Mouse (Mus musculus): ENCODE measurements around the gene Kcnq2. TPM values are rescaled to one million over a fixed set of nuclear protein-coding genes. Genes with fewer than 3 reads are reported as not detected.

Gene Kcnq2
- total RNA-seq, 2 experiments from 2014 or later = 4.2 to 8.1 TPM

DNA sequence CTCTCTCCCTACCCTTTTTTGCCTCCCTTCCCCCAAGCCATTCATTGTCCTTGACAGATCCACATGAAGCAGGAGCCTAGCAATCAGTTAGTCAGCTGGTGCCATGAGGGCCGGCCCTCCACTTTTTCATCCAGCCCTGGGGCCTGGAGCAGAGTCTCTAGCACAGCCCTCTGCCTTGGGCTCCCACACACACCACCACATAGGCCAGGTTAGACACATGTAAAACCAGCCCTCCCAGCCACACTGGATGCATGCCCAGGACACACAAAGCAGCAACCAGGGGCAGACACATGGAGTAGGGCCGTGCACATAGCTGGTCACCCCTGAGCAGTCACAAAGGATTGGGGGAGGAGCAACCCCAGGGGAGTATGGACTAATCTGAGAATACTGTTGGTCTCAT lies 32.9 kb downstream of the Kcnq2 start:
- peak; percentile 43 for DNase-seq

DNA sequence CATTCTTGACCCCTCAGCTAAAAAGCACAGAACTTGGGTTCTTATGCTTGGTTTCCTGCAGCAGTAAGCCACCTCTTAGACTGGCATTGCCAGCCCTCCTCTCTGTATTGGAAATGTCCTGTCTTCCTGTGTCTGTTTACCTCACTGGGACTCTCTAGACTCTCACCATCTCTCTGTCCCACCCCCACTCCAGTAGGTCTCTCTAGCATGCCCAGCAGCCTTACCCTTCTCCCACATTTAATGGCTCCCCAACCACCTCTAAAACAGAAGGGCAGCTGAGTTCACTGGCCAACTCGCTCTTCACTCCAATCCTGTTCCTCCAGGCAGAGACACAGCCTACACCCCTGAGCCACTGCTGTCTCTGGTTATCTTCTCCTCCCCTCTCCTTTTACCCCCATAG lies 33.5 kb downstream of the Kcnq2 start:
- DNase-seq = no peak

DNA sequence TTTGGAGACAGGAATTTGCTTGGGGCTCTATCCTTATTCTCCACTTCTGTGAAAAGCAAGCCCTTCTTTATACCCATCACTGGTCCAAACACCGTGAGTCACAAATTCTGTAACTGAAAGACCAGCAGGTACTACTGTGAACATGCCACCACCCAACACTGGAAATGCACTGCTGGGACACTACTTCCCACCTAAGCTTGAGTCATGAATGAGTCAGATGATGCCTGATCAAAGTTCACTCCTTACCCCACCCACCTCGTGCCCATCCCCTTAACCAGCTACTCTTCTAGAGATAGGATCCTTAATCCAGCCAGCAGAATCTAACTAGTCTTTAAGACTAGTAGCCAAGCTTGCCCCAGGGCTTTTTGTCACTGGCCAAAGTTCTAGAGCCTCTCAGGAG lies 35.0 kb downstream of the Kcnq2 start:
- DNase-seq = no peak

DNA sequence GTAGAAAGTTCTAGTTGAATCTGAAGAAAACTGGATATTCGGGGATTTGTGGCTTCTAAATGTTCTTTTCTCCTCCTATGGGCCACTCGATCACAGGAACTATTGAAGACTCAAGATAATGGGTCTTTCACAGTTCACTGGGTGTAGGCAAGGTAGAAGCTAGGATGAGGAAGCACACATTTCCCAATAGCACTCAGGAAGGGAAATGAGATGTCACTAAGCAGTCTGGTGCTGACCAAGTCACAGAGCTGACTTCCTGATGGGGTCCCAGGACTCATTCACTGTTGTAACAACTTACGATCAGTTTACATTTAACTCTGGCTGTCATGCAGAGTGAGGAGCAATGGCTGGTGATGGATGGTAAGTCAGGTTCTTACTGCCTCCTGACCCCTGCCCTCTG lies 45.0 kb downstream of the Kcnq2 start:
- no peak for DNase-seq

DNA sequence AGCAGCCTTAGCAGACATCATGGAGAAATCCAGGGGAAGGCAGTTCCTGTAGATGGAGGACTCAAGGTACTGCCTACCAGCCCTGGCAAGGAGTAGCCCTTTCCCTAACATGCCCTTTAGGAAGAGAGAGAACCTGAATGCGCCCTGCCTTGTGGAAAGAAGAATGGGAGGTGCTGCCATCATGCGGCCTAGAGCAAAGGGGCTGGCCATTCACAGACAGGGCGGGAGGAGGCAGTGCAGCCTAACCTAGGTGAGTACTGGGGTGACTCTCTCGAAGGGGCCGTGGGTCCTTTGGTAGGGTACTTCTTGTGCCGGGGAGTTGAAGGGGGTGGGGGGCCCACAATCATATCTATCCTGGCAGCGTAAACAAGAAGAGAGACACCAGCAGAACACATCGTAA lies 50.1 kb downstream of the Kcnq2 start:
- no peak for DNase-seq

DNA sequence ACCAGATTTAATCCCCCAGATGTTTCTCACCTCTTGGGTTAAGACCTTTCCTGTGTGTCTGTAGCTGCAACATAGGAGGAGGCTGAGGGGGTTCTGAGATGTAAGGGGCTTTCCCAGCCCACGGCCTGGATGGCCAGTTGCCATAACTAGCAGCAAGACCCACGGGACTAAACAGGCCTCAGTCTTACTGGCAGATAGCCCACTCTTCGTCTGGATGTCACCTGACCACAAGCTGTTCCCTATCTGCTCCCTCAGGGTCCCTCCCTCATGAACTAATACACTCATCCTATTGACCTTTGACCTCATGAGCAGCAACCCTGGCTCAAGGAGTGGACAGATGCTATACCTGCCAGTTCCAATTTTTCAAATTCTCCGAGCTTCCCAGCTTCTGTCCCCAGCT lies 51.2 kb downstream of the Kcnq2 start:
- no peak for DNase-seq

DNA sequence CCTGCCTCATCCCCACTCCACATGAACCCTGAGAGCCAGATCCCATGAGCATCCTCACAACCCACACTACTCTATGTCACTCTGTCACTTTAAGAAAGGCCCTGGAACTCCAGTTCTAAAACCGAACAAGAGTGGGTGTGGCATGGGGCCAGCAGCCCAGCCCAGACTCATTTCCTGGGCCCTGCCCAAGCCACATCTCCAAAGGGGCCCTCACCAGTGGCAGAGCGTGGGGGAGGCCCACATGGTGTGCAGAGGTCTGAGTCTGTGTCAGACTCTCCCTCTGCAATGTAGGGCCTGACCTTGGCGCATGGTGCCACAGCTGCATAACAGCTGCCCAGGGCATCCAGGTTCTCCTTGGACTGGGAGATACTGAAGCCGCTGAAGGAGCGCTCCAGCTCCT lies 54.2 kb downstream of the Kcnq2 start:
- DNase-seq = no peak

DNA sequence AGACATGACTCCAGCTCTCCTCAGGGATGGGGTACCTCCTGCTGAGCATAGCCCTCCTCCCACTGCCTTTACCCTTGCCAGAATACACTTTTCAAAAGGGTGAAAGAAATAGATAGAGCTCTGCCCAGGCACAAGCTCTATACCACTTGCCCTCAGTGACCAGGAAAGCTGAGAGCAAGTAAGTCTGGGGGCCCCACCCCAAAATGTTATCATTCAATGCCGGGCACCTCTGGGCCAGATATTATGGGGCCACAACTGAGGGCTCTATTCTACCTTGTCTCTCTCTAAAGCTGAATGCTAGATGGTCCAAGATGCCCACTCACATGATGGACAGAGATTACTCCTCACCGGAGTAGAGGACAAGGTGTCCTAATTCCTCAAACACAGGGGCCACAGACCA lies 55.6 kb downstream of the Kcnq2 start:
- no peak for DNase-seq

DNA sequence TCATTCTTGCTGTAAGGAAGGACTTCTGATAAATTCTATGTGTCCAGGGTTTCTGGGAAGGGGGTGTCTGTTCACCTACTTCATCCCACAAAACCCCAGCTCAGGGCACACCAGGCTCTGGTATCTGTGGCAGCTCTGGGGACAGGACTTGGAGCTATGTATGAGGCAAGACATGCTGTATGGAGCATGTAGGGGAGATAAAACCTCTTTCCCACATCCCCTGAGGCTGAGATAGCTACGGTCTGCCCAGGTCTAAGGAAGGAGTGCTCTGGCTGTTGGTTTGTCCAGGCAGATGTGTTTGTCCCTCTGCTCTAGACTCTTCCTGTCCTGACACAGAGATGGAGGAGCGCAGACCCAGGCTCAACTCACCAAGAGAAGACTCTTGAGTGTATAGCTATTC lies 56.2 kb downstream of the Kcnq2 start:
- DNase-seq = no peak

DNA sequence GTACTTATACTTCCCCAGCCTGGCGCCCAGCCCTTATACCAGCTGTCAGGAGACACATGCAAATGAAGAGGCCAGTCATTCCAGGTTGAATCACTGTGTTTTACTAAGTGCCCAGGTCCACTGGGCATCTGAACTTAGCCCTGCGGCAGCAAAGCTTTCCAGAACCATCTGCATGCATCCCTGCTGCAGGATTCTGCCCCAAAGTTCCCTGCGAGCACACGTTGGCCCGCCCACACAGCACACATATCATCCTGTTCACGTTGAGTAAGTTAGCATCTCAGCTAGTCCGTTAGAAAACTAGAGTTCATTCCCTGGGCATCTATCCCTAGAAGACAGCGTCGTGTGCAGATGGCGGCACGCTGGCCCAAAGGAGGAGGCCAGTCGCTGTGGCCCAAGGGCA lies 59.6 kb downstream of the Kcnq2 start:
- no peak for DNase-seq

DNA sequence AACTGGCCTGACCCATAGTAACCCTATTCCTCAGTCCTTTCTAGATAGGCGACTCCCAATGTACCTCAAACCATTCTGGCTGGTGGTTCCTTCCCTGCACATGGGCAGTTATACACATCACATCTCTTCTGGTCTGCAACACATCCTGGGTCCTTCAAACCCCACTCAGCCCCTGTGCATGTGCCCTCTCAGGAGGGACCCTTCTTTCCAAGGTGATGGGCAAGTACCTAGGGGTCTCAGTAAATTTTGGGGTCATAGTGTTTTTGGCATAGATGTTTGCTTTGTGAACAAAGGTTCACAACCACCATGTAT lies 62.7 kb downstream of the Kcnq2 start:
- DNase-seq = no peak

DNA sequence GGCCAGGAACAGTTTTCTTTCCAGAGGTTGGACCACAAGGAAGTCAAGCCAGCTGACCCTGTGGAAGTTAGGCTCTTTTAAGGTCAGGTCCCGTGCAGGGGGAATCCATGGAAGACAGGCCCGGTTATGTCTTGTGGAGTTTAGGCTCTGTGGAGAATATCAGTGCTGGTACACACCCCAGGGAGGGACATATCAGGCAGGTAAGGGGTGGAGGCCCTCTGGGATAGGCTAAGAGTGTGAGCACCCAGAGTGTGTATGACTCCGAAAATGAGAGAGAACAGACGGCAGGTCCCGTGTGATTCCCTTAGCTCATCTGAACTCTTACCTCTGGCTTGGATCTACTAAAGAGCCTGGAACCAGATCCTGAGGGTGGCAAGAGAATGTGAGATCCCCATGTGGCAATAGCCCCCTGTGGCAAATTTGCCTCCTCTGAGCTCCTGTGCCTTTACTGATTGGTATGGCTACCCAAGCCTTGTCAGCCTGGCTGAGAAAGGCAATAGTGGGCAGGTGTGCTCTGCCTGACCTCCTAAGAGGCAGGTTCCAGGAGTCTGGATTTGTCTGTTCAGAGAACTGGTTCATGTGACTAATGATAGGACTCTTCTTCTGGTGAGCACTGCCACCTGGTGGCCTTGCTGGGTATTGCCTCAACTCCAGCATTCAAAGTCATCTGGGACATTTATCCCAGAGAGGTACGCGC lies 63.2 kb downstream of the Kcnq2 start:
- peak; percentile 88 for DNase-seq

DNA sequence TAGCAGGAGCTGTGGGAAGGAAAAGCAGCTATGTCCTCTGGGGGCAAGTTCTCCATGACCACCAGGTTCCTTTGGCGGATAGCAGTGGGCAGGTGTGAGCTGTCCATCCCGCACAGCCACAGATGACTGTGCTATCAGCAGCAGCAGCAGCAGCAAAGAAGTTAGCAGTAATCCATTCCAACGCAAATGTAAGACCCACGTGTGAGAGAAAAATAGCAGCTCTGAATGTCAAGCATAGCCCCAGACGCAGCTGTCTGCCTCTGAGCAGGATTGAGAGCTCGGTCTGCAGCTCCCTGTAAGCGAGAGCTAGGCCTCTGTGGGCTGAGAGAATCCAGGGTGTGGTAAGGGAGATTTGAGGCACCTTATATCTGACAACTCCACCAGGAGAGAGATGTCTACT lies 65.0 kb downstream of the Kcnq2 start:
- no peak for DNase-seq

DNA sequence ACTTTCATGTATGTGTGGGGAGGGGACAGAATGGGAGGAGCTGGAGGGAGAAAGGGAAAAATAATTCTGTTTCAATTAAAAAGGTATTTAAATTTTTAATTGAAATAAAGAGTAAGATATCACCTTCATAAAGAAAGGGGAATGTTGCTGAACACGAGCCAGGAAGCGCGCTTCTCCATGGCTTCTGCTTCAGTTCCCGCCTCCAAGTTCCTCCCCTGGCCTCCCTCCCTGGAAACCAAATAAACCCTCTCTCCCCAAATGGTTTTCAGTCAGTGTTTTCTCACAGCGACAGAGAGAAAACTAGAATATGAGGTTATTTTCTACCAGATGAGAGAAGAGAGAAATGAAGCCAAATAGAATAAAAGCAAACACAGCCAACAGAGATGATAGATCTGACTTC lies 66.6 kb downstream of the Kcnq2 start:
- no peak for DNase-seq

DNA sequence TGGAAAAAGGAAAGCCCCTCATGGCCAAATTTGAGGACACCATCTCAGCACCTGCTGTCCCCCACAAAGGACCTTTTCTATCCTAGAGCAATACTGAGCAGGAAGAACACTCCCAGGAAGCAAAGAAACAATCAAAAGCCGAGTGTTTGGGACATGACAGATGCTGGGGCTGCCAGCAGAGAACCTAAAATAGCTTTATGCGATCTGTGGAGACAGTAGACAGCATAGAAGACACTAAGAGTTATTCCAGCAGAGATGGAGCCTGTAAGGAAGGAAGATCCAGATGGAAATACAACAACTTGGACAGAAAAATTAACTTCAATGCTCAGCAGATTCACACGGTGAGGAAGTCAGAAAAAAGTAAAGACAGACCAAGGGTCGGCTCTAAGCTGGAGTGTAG lies 69.3 kb downstream of the Kcnq2 start:
- DNase-seq = no peak

DNA sequence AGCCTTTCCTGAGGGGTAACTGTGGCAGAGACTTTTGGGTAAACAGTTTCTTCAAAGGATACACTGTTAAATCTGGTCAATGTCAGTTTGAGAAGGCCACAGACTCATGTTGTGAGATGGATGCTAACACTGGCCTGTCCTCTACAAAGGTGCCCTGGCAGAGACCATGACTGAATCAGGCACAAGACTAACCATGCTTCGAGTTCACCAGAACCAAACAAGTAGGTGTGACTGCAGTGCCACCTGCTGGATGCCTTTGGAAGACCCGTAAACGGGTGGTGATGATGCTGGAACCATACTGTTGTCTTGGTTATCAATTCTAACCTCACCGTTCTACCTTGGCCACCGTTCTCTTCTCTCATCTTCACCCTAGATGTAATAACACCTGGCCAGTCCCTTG lies 75.0 kb downstream of the Kcnq2 start:
- peak; percentile 90 for DNase-seq

DNA sequence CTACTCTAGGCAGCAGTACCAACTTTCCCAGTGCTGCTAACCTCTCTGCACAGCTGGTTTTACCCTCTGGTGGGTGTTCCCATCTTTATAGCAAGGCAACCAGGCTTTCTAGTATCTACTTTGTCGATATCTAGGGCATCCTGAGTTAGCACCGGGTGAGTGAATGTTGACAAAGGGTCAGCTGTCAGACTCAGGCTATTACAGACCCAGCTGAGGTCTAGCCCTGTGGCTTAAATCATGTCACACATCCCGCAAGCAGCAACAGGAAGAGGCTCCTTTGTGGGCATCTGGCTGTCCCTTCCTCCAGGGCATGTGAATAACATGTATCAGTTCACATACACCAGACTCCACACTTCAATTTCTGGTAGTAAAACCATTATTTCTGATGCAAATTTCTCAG lies 76.9 kb downstream of the Kcnq2 start:
- DNase-seq = no peak

DNA sequence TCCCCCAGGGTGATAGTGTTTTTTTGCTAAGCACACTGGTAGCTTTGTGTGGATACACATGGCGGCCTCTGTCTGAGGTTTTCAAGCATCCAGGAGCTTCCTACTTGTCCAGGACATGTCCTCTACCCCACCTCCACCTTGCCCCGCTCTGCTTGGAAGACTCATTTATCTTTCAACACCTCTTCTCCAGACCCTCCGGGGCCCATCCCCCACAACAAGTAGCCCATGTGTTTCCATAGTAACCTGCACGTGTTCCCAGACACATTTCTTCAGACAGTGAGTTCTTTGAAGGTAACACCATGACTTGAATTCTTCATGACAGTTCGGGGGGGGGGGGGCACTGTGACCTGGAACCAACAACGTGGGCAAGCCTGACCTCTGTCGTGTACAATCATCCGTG lies 77.8 kb downstream of the Kcnq2 start:
- no peak for DNase-seq

DNA sequence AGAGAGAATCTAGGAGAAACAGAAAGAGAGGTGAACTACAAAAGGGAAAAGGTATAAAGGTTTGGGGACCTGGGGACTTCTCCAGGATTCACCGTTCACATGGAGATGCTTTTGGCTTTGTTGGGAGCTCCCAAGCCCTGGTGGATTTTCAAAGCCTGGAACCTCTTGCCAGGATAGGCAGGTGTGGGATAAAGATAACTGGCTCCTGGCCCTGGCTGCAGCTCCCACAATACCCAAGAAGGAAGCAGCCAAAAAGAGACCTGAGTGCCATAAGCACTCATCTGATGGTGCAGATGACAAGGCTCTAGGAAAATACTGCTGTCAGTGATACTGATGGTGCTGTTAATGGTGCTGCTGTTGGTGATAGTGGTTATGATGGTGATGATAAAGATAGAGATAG lies 82.9 kb downstream of the Kcnq2 start:
- DNase-seq = no peak

DNA sequence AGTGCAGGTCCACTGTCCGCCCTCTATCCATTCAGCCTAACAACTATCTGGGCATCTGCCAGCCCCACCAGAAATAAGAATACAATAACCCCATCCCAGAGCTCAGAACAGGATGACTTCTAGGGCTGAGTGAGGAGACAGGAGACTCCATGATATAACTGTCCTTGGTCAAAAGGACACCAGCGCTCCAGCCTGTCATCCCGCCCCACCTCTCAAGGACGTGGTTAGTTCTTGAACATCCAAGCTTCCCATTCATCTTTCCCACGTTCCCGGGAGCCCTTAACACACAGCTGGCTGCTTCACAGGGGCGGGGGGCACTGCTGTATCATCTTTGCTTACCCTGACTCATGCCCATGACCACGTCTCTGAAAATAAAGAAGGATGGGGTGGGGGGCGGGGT lies 86.1 kb downstream of the Kcnq2 start:
- no peak for DNase-seq

DNA sequence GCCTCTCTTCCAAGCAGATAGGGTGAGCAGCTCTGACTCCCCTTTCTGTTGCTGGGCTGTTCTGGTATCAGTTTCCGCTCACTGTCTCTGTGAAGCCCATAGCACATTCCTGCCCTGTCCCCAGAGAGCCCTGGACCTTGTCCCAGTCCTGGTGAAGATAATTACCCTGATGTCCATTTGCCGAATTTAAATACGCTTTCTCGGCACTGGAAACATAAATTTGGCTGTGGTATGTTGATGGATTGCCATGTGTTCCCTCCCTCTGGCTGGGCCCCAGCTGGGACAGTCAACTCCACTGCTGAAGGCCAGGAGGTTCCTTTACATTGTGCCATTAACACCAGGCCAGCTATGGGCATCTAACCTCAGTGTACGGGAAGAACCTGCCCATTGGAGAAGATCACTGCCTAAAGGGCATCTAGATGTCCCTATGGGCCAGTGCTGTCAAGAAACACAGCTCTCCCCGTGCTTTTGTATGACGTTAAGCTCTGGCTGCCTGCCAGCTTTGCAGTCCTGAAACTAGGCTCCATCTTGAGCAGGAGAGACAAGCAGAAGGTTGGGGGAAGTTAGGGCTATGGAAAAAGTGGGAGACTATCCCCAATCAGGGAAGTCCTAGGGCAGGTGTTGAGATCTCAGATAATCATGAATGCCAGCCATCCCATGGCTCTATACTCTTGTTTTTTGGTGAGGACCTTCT lies 86.7 kb downstream of the Kcnq2 start:
- peak; percentile 43 for DNase-seq

DNA sequence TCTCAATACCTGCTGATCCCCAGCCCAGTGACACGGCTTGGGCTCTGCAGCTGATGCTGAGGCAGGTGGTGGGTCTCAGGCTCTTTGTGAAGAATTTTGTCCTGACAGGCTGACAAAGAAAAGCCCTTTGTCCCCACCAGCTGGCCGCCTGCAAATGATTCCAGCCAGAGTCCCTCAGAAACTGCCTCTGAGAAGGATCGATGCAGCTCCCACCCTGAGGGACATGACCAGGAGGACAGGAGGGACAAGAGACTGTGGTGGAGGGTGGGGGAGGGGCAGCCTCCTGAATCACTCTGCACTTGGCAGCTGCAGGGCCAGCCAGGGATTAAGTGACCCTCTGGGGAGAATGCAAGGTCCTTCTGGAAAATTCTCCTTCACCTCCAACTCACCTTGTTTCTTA lies 91.1 kb downstream of the Kcnq2 start:
- peak; percentile 53 for DNase-seq

DNA sequence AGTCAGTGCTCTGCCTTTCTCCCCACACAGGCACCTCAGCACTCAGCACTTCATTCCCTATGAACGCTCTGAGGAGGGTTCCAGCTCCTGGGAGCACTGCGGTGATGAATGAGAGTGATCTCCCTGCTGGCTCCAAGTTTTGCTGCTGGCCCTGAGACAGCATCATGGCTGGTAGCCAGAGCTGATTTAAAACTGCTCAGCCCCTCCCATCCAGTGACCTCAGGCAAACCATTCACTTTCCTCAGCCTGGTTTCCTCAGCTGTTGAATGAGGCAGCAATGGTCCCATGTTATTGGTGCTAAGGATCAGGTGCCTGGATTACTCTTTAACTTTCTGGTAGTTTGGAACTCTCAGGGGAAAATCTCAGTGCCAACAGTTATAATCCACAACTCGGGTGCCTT lies 91.7 kb downstream of the Kcnq2 start, which contains the start of gene Chrna4:
Gene Chrna4, minus strand, starts transcription at position 110 of the 400 bp plus-strand sequence.
- peak; percentile 78 for DNase-seq

DNA sequence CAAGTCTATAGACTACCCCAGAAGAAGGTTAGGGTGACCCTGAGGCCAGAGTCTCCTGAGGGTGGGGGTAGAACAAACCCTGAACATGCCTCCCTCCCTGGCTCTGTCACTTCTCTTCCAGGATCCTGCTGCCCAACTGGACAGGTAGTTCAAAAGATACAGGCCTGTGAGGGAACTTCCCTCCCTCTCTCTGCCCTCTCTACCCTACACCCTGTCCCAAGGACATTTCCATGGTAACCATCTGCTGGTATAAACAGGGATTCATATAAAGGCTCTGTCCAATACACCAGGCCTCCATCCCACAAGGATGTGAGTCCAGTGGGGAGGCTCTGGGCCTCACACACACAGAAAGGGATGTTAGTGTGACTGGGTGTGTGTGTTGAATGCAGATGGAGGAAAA lies 92.7 kb downstream of the Kcnq2 start:
- DNase-seq = no peak

DNA sequence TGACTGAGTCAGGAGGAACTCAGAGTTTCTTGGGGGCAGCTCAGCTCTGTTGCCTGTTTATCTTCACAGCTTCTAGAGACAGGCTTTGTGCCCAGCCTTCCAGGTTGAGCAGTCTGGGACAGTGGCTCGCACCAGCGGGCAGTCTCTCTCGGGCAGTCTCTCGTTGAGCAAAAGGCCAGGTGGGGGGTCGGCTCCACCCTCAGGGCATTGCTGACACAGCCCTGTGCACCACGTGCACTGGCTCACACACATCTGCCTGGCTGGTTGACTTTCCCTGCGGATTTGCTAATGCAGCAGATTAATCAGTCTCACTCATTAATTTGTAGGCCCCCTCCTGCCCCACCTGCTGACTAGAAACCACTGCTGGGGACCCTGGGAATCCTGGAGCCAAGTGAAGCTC lies 93.2 kb downstream of the Kcnq2 start:
- DNase-seq = peak; percentile 28

Data from adrenal gland, postnatal 10 days (tissue).